Mouse (Mus musculus) adrenal gland (tissue): Measurements from ENCODE around the gene Hspbp1.

Experiments used
- intact Hi-C: fragments of 180-260 bp; cut with DNase I; formaldehyde crosslinking; loops from one replicate; pipeline ENCODE4 v1.15.1; 2025

Gene Hspbp1

DNA sequence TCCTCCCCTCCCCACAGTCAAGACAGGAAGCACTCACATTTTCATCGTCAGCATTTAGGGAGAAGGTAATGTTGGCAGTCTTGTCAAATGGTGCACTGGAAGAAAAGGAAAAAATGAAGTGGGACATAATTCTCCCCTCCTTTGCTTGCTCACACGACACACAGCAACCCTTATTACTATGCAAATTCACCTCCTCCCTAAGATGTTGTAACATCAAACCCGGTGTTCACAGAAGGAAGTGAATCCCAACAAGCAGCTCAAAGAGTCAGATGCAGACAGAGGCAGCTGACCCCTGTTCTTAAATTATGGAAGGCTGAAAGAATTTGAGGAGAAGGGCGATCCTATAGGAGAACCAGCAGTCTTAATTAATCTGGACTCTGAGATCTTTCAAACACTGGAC, 48.7 kb downstream of the Hspbp1 start:
- intact Hi-C loops: no loop called here

DNA sequence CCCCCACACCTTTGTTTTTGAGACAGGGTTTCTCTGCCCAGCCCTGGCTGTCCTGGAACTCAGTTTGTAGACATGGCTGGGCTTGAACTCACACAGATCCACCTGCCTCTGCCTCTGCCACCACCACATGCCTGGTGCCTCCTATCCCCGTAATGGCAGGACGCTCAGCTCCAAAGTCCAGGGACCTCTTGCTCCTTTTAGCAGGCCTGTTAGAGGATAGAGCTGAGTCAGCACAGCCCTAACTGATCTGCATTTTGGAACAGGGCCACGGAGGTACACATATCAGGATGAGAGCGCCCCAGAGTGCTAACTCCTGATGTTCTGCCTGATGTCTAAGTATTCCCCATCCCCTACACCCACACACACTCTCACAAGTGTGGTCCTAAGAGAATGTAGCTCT, 53.8 kb downstream of the Hspbp1 start, which contains the start of gene Tmem86b:
Gene Tmem86b, minus strand, starts transcription at position 392 of the 400 bp plus-strand sequence.
- intact Hi-C loops: no loop called here

DNA sequence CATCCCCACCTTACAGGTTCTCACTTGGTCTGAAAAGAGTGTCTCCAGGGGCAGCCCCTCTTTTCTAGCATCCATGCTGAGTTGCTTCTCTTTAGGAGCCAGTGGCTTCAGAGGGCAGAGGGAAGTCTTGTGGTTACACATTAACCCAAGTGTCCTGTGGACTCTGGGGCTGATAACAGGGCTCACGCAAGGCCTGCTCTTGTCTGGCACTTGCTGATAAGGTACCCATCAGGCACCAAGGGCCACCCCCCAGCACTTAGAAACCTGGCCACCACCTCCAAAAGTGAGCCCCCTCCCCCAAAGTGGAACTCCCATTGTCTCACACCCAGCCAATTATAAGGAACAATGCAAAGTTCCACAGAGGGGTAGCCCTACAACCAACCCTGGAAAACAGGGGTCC, 54.7 kb downstream of the Hspbp1 start:
- intact Hi-C loops: no loop called here

DNA sequence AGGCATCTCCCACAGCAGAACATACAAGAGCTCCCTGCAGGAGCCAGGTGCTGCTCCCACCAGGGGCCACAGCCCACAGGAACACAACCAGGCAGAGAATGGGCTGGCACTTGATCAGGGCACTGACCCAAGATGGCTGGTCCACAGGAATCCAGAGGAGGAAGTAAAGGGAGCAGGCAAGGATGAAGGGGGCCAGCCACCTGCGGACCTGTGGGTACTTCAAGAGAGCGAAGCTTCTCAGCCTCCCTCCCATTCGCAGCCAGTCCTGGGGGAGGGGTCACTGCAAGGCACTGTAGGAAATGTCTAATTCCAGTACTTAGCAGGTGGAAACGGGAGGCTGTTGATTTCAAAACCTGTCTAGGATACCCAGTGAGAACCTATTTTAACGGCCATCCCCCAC, 55.3 kb downstream of the Hspbp1 start:
- intact Hi-C loops: loop anchor here (10.0 kb wide), 2 partner anchors 75 to 165 kb away; partner anchors contain the start of gene Rpl28

DNA sequence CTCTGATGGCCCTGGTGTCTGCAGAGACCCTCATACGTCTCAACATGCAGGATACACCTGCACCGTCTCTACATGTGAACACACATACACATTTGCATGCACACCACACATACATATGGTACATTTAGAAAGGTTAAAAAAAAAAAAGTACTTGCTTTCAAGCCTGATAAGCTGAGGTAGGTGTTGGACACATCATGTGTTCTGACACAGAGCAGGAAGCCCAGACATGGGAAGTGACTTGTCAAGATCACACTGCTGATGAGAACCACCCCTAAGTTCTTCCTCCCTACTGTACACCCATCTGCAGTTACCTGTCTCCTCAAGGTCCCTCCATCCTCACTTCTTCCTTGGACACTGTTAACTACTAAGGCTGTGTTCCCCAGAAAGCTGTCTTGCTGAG, 58.9 kb downstream of the Hspbp1 start:
- intact Hi-C loops: loop anchor here (10.0 kb wide), 2 partner anchors 71 to 169 kb away; partner anchors contain the start of gene Rpl28

DNA sequence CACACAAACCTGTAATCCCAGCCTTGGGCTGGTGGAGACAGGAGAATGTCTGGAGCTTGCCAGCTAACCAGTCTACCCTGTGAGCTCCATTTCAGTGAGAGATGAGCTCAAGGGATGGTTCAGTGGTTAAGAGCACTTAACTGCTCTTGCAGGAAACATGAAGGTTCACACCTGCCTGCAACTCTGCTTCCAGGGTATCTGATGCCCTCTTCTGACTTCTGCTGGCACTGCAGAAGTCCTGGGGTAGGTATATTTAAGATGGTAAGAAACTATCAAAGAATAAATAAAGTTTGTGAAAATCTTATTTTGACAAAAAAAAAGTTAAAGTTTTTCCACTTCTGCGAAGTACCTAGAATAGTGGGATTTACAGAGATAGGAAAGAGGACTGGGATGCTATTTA, 60.5 kb downstream of the Hspbp1 start:
- intact Hi-C loops: loop anchor here (10.0 kb wide), 2 partner anchors 70 to 170 kb away; partner anchors contain the start of gene Rpl28

DNA sequence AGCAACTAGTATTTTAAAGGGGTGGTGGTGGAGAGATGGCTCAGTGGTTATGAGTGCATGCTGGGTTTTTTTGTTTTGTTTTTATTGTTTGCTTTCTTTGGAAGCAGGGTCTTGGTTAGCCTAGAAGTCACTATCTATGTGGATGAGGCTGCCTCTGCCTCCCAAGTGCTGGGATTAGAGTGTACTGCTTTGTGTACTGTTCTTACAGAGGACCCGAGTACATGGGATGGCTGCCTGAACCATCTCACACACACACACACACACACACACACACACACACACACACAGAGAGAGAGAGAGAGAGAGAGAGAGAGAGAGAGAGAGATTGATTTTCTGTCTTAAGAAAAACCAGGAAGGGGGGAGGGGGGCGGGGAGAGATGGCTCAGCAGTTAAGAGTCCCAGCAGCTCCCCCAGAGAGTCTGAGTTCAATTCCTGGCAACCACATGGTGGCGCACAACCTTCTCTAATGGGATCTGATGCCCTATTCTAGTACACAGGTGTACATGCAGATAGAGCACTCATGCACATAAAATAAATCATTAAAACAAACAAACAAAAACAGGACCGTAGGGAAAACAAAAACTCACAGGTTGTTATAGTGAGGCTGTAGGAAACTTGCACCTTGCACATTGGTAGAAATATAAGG, 61.2 kb downstream of the Hspbp1 start:
- intact Hi-C loops: loop anchor here (10.0 kb wide), 2 partner anchors 69 to 171 kb away; partner anchors contain the start of gene Rpl28

DNA sequence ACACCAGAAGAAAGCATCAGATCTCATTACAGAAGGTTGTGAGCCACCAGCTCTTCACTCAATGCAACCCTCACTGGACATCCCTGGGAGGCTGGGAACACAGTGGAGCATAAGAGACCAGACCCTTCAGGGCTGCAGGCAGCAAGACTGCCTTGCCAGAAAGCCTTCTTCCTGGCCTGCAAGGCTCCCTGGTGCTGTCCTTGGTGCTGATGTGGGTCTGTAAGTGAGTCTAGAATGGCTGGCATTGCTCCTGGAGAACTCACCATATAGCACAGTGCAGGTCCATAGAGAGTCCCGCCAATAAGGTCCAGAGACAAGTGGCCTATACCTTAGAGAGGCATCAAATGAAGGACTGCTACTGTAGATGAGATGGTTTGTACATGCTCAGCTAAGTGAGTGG, 64.9 kb downstream of the Hspbp1 start:
- intact Hi-C loops: loop anchor here (5.0 to 10.0 kb wide), 3 partner anchors 65 to 175 kb away; partner anchors contain the start of gene Rpl28

DNA sequence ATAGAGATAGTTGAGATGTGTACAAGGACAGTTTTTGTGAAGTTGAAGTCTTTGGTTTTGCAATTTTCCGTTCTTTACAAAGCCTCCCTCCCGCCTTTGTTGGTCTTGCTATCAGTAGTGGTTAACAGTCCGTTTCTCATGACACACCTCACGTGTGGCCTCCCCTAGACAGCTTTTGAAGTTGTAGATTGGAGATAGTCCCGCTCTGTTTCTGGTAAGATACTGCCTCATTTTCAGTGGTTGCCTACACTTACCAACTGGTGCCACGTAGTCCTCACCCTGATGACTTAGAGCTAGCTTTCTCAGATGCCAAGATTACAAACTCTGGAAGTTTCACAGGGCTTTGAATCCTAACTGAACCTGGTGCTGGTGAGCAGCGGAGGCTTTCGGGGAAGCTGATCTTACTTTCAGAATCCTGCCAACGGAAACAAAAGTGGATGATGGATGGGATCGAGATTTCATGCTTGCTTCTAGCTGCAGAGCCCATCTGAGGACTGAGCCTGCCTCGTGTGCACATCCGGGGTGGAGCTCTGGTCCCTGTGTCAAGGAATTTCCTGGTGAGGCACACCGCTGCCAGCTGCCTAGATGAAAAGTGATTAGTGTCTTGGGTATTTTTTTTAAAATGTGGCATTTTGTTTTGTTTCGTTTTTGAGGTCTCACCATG, 71.0 kb downstream of the Hspbp1 start:
- intact Hi-C loops: no loop called here

DNA sequence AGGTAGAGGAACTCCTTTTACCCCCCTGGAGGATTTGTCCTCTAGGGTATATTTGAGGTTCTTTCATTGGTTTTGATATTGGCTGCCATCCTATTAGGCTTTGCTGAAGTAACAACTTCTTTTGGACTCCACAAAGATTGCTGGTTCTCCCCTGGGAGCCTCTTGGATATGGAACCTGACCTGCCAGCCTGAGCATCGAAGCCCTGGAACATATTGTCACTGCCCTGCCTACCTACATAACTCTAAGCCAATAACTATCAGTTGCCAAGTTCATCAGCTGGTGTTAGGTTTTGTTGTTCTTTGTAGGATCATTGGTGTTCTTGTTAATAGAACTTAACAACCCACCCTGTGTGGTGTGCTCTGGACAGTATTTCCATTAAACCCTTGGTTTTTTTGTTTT, 71.9 kb downstream of the Hspbp1 start:
- intact Hi-C loops: no loop called here

DNA sequence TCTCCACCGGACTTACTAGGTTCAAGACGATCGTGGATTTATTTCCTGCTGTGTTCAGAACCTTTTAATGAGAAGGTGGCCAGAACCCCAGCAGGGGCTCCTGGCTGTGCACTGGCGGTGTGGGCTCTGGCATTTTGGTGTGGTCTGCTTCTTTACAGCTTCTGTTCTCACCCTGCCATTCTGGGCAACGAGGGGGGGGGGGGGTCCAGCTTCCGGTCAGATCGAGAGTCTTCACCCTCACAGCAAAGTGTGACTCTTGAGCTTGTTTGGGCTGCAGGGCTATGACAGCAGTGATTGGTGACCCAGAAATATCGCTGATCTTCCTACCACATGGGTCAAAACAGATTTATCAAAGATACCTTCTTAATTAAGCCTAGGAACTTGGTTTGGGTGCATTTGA, 72.5 kb downstream of the Hspbp1 start:
- intact Hi-C loops: no loop called here

DNA sequence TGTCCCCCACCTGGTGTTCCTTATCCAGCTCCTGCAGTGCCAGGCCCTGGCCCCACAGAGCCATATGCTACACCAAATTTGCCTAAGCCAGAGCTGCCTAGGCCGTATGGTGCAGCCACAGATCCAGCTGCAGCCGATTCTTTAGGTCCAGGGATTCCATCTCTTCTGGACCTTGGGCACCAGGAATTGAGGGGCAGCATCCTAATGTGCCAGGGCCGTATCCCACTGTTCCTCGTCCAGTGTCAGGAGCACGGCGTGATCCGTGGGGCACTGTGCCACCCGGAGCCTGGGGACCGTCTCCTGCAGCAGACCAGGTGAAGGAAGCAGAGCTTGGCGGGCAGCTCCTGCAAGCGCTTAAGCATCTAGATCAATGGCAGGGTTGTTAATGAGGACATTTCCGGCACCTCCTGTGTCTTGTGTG, 72.9 kb downstream of the Hspbp1 start:
- intact Hi-C loops: no loop called here

DNA sequence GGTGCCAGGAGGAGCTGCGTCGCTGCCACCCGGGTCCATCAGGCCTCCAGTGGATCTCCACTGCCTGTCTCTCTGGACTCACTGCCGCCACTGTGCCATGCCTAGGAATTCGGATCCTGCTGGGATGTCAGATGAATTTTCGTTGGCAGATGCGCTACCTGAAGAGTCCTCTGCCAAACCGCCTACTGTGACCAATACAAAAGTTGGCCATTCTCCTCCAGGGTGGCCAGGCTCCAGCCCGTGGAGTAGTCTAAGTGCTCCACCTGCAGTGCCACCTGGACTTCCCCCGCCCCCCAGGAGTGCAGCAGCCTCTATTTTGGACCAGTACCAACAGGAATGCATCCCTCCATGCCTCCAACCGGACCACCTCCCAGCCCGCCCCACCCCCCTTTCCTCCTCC, 73.4 kb downstream of the Hspbp1 start:
- intact Hi-C loops: no loop called here
